8 mouse cellular contexts compared by ENCODE assay signal in genomic region chr6:35176979-35177649, GRCm38 (mm10). TPM values are rescaled to one million over a fixed set of nuclear protein-coding genes. Genes with fewer than 3 reads are reported as not detected.
A peak's percentile ranks its signal among the peaks of the same experiment; 100 is the strongest.
DNase-seq lines count a peak whose midpoint lies in the region; ATAC-seq and TF ChIP-seq lines count a peak whose summit lies in the region.

TSS of gene Nup205 (plus strand) at chr6:35177421.

- TF ChIP-seq CTCF in lung, postnatal 0 days (IDR thresholded peaks at IDR 0.05): peak; percentile 13; the same call in 1 of the 2 replicates

- no peak for TF ChIP-seq EP300 in lung, postnatal 0 days (IDR thresholded peaks at IDR 0.05)

- no peaks in the 10 kb centered on the region for H3K9me3 ChIP-seq in hindbrain, embryonic 12.5 days (replicated peaks)
- no peaks in the 10 kb centered on the region for H3K9me3 ChIP-seq in lung, postnatal 0 days (ENCODE audit: low read length)

- 4% methylated on average over 33 of the region's 34 CpGs for WGBS in hindbrain, embryonic 12.5 days
- 4% methylated on average over 33 of the region's 34 CpGs for WGBS in lung, postnatal 0 days

- no peaks in the 10 kb centered on the region for H3K27me3 ChIP-seq in hindbrain, embryonic 12.5 days
- H3K27me3 ChIP-seq in lung, postnatal 0 days (replicated peaks; ENCODE audit: insufficient read depth, low read length): no peaks in the 10 kb centered on the region

- peaks cover 10% of the 10 kb centered on the region; the same call in 1 of the 2 replicates for H3K4me1 ChIP-seq in hindbrain, embryonic 12.5 days
- H3K4me1 ChIP-seq in lung, postnatal 0 days (ENCODE audit: insufficient read depth, low read depth, low read length): peaks cover 4% of the 10 kb centered on the region; the same call in 1 of the 2 replicates

- peak within 1 kb of the TSS; percentile 90 for H3K4me2 ChIP-seq in hindbrain, embryonic 12.5 days (replicated peaks)
- peak within 1 kb of the TSS; percentile 90 for H3K4me2 ChIP-seq in lung, postnatal 0 days (replicated peaks; ENCODE audit: low read depth, low read length)

- H3K36me3 ChIP-seq in hindbrain, embryonic 12.5 days: no peaks in the 10 kb centered on the region
- H3K36me3 ChIP-seq in lung, postnatal 0 days (ENCODE audit: insufficient read depth, low read length): no peaks in the 10 kb centered on the region

- peak within 1 kb of the TSS; percentile 98 for H3K27ac ChIP-seq in hindbrain, embryonic 12.5 days
- peak within 1 kb of the TSS; percentile 96 for H3K27ac ChIP-seq in lung, postnatal 0 days (ENCODE audit: low read length)

- ATAC-seq in hindbrain, embryonic 12.5 days (ENCODE audit: low FRiP score): peak; percentile 96
- ATAC-seq in lung, postnatal 0 days: peak; percentile 93

- peak; percentile 74 for DNase-seq in WW6 (ENCODE audit: low read depth, low spot score)
- DNase-seq in cerebellum, postnatal 14 days: peak; percentile 86 to 87
- peak; percentile 74 to 79 for DNase-seq in frontal cortex, postnatal 14 days (ENCODE audit: low spot score in 2 of 2)
- peak; percentile 79 to 89 for DNase-seq in layer of hippocampus, postnatal 10 days (ENCODE audit: low spot score in 2 of 2)
- DNase-seq in lung, postnatal 0 days (ENCODE audit: low spot score): peak; percentile 93
- peak; percentile 83 for DNase-seq in ovary, postnatal 10 days (ENCODE audit: low spot score)
- DNase-seq in urinary bladder, adult 18-20 months (ENCODE audit: low spot score in 2 of 2): peak; percentile 66 to 92

- H3K4me3 ChIP-seq in hindbrain, embryonic 12.5 days: peak within 1 kb of the TSS; percentile 94
- H3K4me3 ChIP-seq in lung, postnatal 0 days (ENCODE audit: low read depth, low read length): peak within 1 kb of the TSS; percentile 91

- H3K9ac ChIP-seq in hindbrain, embryonic 12.5 days: peak within 1 kb of the TSS; percentile 96
- peak within 1 kb of the TSS; percentile 88 for H3K9ac ChIP-seq in lung, postnatal 0 days (replicated peaks; ENCODE audit: low read depth)

RNA-seq across cellular contexts. Expression of gene Nup205, which starts in this region (rescaled TPM):
- 42.4 and 42.8 TPM in 2 replicates for polyA plus RNA-seq in hindbrain, embryonic 12.5 days (2016; fragmentation: Nextera tagmentation; extraction: Ambion mirVana)
- total RNA-seq in layer of hippocampus, postnatal 10 days (2021): 10 to 100 TPM; 30.8 to 33.6 TPM
- polyA plus RNA-seq in lung, postnatal 0 days (2015; fragmentation: Nextera tagmentation; extraction: Ambion mirVana): 4.7 and 6.2 TPM in 2 replicates

Comparison
In these comparisons a context has a peak if more than half of its experiments do, and no peak if none do; other contexts are left out.
1. Peak in every context shown above with its lines: DNase-seq, ATAC-seq, H3K4me3 ChIP-seq and H3K27ac ChIP-seq.